Mouse (Mus musculus) adipocyte (in vitro differentiated cells): ENCODE results near the gene Cyp26c1.
A peak's percentile ranks its signal among the peaks of the same experiment; 100 is the strongest.

Source experiments
- DNase-seq: peaks from one replicate; pipeline ENCODE4 v3.0.0-alpha.2; 2016; ENCODE audit warnings: low spot score

Cyp26c1 gene

GRCm38 (mm10) chr19:37685281-37685680, at the start of gene Cyp26c1:
Gene Cyp26c1, plus strand, starts transcription at chr19:37685581.
- no peak for DNase-seq

GRCm38 (mm10) chr19:37647994-37648393, 37.4 kb upstream of the Cyp26c1 start:
- DNase-seq: peak; percentile 15

GRCm38 (mm10) chr19:37650526-37650925, 34.9 kb upstream of the Cyp26c1 start:
- DNase-seq: no peak

- no peak for DNase-seq
These were observed 31.4 kb upstream of the Cyp26c1 start for GRCm38 (mm10) chr19:37654012-37654411.

- no peak for DNase-seq
These were observed 28.9 kb upstream of the Cyp26c1 start for GRCm38 (mm10) chr19:37656441-37656840.

- DNase-seq: no peak
These were observed 20.1 kb upstream of the Cyp26c1 start for GRCm38 (mm10) chr19:37665256-37665655.

GRCm38 (mm10) chr19:37667855-37668594, 17.4 kb upstream of the Cyp26c1 start:
- no peak for DNase-seq

- DNase-seq: no peak
These were observed 16.7 kb upstream of the Cyp26c1 start for GRCm38 (mm10) chr19:37668657-37669056.

GRCm38 (mm10) chr19:37669486-37669885, 15.9 kb upstream of the Cyp26c1 start:
- no peak for DNase-seq

- peak; percentile 25 for DNase-seq
These were observed 12.0 kb upstream of the Cyp26c1 start for GRCm38 (mm10) chr19:37673393-37673792.

GRCm38 (mm10) chr19:37686347-37686746, 966 bp downstream of the Cyp26c1 start:
- no peak for DNase-seq

GRCm38 (mm10) chr19:37686941-37687850, 1.8 kb downstream of the Cyp26c1 start:
- DNase-seq: no peak

GRCm38 (mm10) chr19:37689478-37689877, 4.1 kb downstream of the Cyp26c1 start:
- no peak for DNase-seq

GRCm38 (mm10) chr19:37690716-37691115, 5.3 kb downstream of the Cyp26c1 start:
- DNase-seq: no peak

GRCm38 (mm10) chr19:37692879-37693278, 7.5 kb downstream of the Cyp26c1 start:
- no peak for DNase-seq

- DNase-seq: no peak
These were observed 9.8 kb downstream of the Cyp26c1 start for GRCm38 (mm10) chr19:37695146-37695545.

- DNase-seq: no peak
These were observed 10.6 kb downstream of the Cyp26c1 start for GRCm38 (mm10) chr19:37695762-37696602.

GRCm38 (mm10) chr19:37696603-37697334, 11.4 kb downstream of the Cyp26c1 start:
- DNase-seq: no peak

GRCm38 (mm10) chr19:37697335-37697636, 11.9 kb downstream of the Cyp26c1 start:
- no peak for DNase-seq

GRCm38 (mm10) chr19:37697651-37698272, 12.4 kb downstream of the Cyp26c1 start, which contains the start of gene Cyp26a1:
Gene Cyp26a1, plus strand, starts transcription at chr19:37697798.
- DNase-seq: no peak
